Mouse (Mus musculus) thymus, postnatal 36 days (tissue): ENCODE data around the gene Rbm47.
A peak's percentile ranks its signal among the peaks of the same experiment; 100 is the strongest.

ENCODE experiments used
- DNase-seq, 2 experiments: peaks; one replicate each; pipeline ENCODE4 v3.0.0; 2022; ENCODE audit warnings: mixed read lengths in 2 of 2

Gene Rbm47

DNA sequence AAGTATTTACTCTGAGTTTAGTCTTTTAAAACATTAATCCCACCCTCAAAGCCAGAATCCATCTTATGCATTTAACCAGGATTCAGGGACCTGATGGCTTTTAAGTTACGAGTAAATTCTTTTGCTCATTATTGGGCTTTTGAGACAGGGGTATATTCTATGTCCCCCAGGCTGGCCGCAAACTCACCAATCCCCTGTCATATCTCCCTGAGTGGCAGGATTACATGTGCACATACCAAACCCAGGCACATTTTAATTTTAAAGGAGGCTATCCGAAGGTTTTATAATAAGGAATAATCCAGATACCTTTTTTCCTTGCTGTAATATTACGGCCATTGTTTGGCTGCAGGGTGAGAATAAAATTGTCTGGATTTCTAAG, 111.3 kb downstream of the Rbm47 start:
- DNase-seq = no peak

- no peak for DNase-seq
Observed at GRCm38 (mm10) chr5:66058844-66059243, 114.1 kb downstream of the Rbm47 start.

- DNase-seq = peak; percentile 29 to 48
Observed at GRCm38 (mm10) chr5:66056680-66057079, 116.2 kb downstream of the Rbm47 start.

DNA sequence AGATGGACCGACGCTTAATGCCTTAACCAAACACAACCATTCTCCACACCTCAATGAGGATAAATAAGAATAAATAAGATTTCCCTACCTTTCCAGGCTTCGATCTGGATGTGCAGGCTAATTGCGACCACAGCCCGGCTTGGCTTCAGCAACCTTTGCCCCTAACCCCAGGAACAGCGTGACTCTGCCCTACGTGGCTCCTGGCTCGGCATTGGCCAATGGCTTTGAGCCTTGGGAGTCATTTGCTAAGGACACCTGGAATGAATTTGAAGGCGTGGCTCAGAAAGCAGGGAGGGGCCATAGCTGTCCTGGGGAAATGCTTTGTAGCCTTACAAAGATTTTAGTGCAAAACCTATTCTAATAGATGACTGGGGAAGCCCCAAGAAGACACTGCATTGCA, 118.5 kb downstream of the Rbm47 start:
- DNase-seq = no peak

DNA sequence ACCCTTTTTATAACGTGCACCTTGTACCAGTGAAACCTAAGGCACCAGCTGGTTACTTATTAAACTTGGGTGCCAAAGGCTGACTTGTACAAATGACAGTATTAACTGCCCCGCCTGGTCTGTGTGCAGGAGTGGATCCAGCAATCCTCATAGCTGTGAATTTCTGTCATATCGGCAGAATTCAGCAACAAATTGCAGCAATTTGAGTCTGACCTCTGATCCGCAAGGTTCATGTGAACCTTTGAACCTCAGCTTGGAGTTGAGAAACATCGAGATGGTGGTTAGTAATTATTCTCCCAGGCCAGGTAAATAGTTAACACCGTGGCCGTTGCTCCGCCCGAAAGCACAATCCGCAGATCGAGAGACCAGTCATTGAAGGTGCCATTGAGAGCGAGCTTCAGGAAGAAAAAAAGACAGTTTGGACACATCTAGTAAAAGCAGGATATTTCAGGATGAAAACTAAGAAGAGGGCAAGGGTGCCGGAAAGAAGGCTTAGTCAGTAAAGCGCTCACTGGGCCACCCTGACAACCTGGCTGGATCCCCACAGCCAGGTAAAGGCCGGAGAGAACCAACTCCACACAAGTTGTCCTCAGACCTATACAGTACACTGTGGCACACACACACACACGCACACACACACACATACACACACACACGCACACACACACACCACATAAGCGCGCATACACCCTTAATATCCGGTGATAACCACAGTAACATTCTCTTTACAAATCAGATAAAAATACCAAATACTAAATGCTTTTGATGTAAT, 120.0 kb downstream of the Rbm47 start:
- DNase-seq = no peak

GRCm38 (mm10) chr5:66050841-66051240, 122.1 kb downstream of the Rbm47 start:
- DNase-seq = no peak

GRCm38 (mm10) chr5:66046356-66046755, 126.6 kb downstream of the Rbm47 start:
- DNase-seq = no peak

- no peak for DNase-seq
Observed at GRCm38 (mm10) chr5:66043897-66044296, 129.0 kb downstream of the Rbm47 start.

- DNase-seq = no peak
Observed at GRCm38 (mm10) chr5:66042651-66043340, 130.1 kb downstream of the Rbm47 start.

DNA sequence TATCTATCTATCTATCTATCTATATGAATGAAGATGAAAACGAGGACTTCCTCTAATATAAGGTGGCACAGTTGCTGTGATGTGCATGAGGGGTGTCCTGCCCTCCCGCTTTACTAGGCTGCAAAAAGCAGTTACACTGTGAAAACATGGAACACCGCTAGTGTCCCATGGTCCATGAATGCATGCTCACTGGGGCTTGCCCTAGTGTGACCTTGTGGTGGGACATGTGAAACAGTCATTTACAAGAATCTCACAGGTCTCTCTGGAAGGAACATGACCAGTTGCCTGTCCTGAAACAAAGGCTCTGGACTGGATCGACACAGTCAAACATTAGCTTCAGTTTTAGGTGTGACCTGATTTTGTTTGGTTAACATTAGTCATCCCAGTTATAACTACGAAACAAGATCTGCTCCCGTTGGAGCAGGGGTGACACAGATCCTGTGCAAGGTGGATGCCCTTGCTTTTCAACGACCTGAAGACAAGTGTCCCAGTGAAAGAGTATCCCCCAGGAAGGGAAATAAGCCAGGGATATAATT, 132.1 kb downstream of the Rbm47 start:
- DNase-seq = no peak

- no peak for DNase-seq
Observed at GRCm38 (mm10) chr5:66039813-66040212, 133.1 kb downstream of the Rbm47 start.

GRCm38 (mm10) chr5:66037066-66037465, 135.9 kb downstream of the Rbm47 start:
- no peak for DNase-seq

GRCm38 (mm10) chr5:66036440-66037054, 136.4 kb downstream of the Rbm47 start:
- no peak for DNase-seq

- no peak for DNase-seq
Observed at GRCm38 (mm10) chr5:66034375-66035195, 138.3 kb downstream of the Rbm47 start.

- no peak for DNase-seq
Observed at GRCm38 (mm10) chr5:66032826-66033225, 140.1 kb downstream of the Rbm47 start.

DNA sequence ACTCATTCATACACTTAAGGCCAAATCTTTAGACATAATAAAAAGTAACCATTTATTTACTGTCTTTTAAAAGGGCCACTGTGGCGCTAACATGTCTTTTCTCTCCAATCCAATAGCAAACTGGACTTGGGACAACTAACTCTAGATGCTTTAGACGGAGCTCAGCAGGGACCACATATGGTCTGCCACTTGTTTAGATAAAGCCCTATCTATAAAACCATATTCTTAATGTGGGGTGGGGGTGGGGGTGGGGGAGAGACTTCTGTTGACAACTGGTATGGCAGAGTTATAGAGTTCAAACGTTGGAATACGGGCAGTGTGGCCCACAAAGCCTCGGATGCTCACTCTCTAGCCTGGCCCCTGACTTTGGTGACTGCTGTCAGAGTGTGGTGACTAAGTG, 141.2 kb downstream of the Rbm47 start:
- DNase-seq = no peak

GRCm38 (mm10) chr5:66028232-66028631, 144.7 kb downstream of the Rbm47 start:
- DNase-seq = no peak

DNA sequence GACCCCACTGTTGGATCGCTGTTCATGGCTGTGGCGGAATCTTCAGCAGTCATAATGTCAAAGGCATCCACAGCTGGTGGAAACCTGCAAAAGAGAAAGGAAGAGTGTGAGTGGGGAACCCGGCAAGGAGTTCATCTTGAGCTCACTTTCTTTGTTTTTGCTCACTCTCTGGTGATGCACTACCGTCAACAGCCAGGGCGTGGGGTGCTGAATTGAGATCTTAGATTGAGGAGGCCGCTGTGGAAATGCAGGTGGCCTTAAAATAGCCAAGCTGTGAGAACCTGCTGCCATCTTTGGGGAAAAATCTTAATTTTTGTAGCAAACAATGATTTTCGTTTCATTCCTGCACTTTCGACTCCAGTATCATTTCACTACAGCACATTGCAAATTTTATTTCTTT, 145.7 kb downstream of the Rbm47 start:
- no peak for DNase-seq

DNA sequence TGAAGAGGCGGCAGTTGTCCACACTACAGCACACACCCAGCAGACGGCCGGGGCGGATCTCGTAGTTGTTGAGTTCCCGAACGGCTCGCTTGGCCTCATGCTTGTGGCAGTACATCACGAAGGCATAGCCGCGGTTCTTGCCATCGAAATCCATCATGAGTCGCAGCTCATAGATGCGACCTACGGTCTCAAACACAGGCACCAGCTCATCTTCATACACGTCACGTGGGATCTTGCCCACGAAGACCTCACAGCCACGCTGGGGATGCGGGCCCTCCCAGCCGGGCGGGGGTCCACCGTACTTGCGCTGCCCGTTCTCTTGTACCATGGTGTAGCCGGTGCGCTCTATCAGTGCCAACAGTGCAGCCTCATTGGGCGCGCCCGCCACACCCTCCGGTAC, 146.1 kb downstream of the Rbm47 start:
- no peak for DNase-seq

DNA sequence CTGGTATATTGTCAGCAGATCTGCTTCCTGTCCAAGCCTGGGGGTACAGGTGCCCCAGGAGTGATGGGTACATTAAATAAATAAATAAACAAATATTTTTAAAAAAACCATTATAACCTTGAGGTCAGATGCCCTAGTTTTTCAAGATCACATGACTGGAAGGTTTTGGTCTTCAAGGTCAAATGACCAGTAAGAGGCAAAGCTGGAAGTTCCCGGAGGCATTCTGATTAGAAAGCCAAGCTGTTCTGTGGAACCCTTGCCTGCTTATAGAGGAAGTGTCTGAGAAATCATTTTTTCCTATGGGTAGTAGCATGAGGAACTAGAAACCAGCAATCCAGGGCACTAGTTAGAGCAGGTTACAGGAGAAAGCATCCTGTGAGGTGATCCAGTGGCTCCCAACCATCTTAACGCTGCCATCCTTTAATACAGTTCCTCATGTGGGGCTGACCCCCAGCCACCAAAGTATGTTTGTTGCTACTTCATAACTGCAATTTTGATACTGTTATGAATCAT, 157.4 kb downstream of the Rbm47 start:
- DNase-seq = no peak

GRCm38 (mm10) chr5:66014437-66014836, 158.5 kb downstream of the Rbm47 start:
- no peak for DNase-seq

- DNase-seq = no peak
Observed at GRCm38 (mm10) chr5:66013999-66014398, 158.9 kb downstream of the Rbm47 start.
